Mouse (Mus musculus) inflammation-experienced regulatory T-cells, adult 16 weeks (primary cell): ENCODE results near the gene Ccr6. TPM values are rescaled to one million over a fixed set of nuclear protein-coding genes. Genes with fewer than 3 reads are reported as not detected.

Experiments used
- polyA plus RNA-seq: library from polyadenylated mRNA; unstranded; fragments of 100-300 nt; shearing (Covaris generic); gene quantifications from one replicate; pipeline ENCODE4 v1.2.1, GENCODE M21; 2017

Ccr6 gene
- 54.9 TPM for polyA plus RNA-seq

GRCm38 (mm10) chr17:8235743-8236142 lies at the start of gene Ccr6:
Gene Ccr6, plus strand, starts transcription at chr17:8236043.

GRCm38 (mm10) chr17:8282821-8283525 lies 47.1 kb downstream of the Ccr6 start, which contains the start of gene Mpc1:
Gene Mpc1, plus strand, starts transcription at chr17:8282904.

Other genes starting within 250 kb of the Ccr6 start
- 0.34 TPM for gene Gm49673, start 88.3 kb upstream of the Ccr6 start, polyA plus RNA-seq
- 37.9 TPM for gene Rnaset2a, start 87.9 kb upstream of the Ccr6 start, polyA plus RNA-seq
- gene Fgfr1op, start 70.5 kb upstream of the Ccr6 start, polyA plus RNA-seq, result 30.6 TPM
- gene Mpc1, start 46.9 kb downstream of the Ccr6 start, polyA plus RNA-seq, result 176 TPM
- 200 TPM for gene Sft2d1, start 75.1 kb downstream of the Ccr6 start, polyA plus RNA-seq
- gene Prr18, start 101.4 kb downstream of the Ccr6 start, polyA plus RNA-seq, result 0.09 TPM
- gene T2, start 119.9 kb downstream of the Ccr6 start, polyA plus RNA-seq, result 0.82 TPM
- not detected for gene T, start 198.4 kb downstream of the Ccr6 start, polyA plus RNA-seq